Mouse (Mus musculus) v-Abl transformed pro-B cells (cell line): Measurements from ENCODE around the gene Akap2.

Experiments
- in situ Hi-C, 2 experiments: fragments of 400-800 bp; cut with MboI; formaldehyde crosslinking; loops; one replicate each; pipeline ENCODE4 v1.15.1; 2025; ENCODE audit not compliant: unreplicated experiment in 2 of 2

Akap2 gene

DNA sequence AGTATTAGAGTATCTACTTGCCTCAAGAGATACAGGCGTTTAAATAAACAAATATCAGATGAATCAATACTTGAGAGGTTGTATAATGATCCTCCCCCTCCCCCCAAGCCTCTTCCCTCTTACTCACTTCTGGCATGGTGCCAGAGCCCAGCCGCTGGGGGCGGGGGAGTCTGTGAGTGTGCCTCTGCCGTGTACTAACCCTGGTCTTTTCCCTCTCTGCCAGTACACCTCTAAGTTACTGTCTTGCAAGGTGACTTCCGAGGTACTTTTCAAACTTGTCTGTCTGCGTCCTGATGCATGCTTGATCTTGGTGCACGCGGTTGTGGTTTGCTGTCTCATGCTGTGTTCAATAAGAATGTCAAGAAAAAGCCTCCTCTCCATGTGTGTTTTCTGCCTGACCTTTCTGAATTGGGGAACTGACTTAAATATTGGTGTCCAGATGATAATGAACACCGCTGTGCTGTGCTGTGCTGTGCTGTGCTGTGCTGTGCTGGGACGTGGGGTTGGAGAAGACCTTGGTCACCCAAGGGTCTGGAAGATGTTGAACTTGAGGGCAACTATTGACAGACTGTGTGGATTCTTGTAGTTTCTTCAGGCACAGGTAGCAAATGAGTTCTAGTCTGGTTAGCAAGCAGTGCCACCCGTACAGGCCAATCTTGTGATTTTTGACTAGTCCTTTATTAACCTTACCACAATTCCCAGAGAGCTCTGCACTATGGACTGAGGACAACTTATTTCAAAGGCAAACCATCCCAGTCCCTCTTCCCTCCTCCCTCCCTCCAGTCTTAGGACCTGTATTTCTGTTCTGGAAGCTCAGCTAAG, 168.8 kb downstream of the Akap2 start:
- in situ Hi-C loops = loop anchor here in 1 of 2 experiments (10.0 kb wide), 1 partner anchor 421 kb away; no protein-coding TSS in a partner anchor

GRCm38 (mm10) chr4:57886888-57887230, 169.4 kb downstream of the Akap2 start:
- in situ Hi-C loops = loop anchor here in 1 of 2 experiments (10.0 kb wide), 1 partner anchor 422 kb away; no protein-coding TSS in a partner anchor

DNA sequence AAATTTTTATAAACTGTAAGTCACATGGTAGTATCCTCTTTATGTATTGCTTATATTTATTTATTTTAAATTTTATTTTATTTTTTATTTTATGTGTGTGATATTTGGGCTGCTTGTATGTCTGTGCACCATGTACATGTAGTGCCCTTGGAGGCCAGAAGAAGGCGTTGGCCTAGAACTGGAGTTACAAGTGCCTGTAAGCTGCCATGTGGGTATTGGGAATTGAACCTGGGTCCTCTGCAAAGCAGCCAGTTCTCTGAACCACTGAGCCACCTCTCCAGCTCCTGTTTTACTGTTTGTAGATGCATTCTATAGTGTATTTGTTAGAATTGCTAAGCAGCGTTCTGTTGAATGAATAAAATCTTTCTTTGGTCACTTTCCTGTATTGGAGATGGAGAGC, 170.8 kb downstream of the Akap2 start:
- in situ Hi-C loops = loop anchor here in 1 of 2 experiments (10.0 kb wide), 1 partner anchor 423 kb away; no protein-coding TSS in a partner anchor

DNA sequence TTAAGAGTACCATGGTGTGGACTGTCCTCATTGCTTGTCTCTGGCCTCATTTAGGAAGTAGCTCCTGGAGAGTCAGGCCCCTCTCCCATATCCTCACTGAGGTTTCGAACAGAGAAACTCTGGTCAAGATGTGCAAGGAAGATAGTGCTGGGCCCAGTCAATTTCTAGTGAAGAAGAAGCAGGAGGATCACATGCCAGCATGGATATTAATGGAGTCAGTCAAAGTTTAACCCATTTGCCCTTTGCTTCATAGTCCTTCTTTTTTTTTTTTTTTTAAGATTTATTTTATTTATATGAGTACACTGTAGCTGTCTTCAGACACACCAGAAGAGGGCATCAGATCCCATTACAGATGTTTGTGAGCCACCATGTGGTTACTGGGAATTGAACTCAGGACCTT, 171.5 kb downstream of the Akap2 start:
- in situ Hi-C loops = loop anchor here in 1 of 2 experiments (10.0 kb wide), 1 partner anchor 424 kb away; no protein-coding TSS in a partner anchor

GRCm38 (mm10) chr4:57889773-57890172, 172.3 kb downstream of the Akap2 start:
- in situ Hi-C loops = loop anchor here in 1 of 2 experiments (10.0 kb wide), 1 partner anchor 425 kb away; no protein-coding TSS in a partner anchor

- in situ Hi-C loops = no loop called here
These were observed 174.6 kb downstream of the Akap2 start for GRCm38 (mm10) chr4:57892001-57892586.

GRCm38 (mm10) chr4:57895140-57895539, 177.7 kb downstream of the Akap2 start:
- in situ Hi-C loops = no loop called here

DNA sequence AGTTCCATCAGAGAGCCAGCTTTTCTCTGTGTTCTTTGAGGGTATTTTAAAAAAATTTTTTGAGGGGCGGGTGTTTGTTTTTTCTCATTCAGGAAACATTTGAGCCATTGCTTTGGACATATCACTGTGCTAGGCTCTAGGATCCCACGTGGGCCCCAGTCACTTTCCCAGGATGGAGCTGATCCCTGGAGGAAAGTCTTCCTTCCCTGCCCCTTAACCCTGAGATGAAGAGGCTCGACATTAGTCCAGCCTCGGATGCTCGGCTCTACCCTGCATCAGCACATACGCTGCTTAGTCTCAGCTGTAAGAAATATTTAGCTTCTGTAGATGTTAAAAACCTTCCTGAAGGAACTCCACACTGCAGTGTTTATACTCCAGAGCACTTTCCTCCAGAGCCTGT, 178.4 kb downstream of the Akap2 start:
- in situ Hi-C loops = no loop called here

DNA sequence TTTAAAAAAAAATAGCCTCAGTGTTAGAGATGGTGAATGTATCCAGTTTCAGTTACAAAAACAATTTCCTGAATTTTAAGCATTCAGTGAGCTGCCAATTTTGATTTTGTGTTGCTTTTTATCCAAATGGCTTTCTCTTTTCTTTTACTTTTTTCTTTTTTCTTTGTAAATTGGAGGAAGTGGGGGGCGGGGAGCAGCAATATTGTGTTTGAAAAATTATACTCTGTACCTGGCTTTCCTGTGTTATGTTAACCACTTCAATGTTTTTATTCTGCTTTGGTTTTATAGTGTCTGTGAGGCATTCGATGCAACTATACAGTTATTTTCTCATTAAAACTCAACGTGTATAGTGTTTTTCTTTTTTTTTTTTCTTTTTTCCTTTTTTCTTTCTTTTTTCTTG, 179.2 kb downstream of the Akap2 start:
- in situ Hi-C loops = no loop called here

- in situ Hi-C loops = loop anchor here (5.0 to 25.0 kb wide), 5 partner anchors 181 to 1086 kb away; partner anchors contain the start of genes Dnajc25 (in 1 of the 2) and Ptgr1 (in 1 of the 2)
These were observed 183.8 kb downstream of the Akap2 start for GRCm38 (mm10) chr4:57901210-57901609.

GRCm38 (mm10) chr4:57902619-57903018, 185.2 kb downstream of the Akap2 start:
- in situ Hi-C loops = loop anchor here (5.0 to 25.0 kb wide), 5 partner anchors 180 to 1085 kb away; partner anchors contain the start of genes Dnajc25 (in 1 of the 2) and Ptgr1 (in 1 of the 2)

- in situ Hi-C loops = loop anchor here (5.0 to 25.0 kb wide), 5 partner anchors 178 to 1083 kb away; partner anchors contain the start of genes Dnajc25 (in 1 of the 2) and Ptgr1 (in 1 of the 2)
These were observed 186.8 kb downstream of the Akap2 start for GRCm38 (mm10) chr4:57904211-57904610.

DNA sequence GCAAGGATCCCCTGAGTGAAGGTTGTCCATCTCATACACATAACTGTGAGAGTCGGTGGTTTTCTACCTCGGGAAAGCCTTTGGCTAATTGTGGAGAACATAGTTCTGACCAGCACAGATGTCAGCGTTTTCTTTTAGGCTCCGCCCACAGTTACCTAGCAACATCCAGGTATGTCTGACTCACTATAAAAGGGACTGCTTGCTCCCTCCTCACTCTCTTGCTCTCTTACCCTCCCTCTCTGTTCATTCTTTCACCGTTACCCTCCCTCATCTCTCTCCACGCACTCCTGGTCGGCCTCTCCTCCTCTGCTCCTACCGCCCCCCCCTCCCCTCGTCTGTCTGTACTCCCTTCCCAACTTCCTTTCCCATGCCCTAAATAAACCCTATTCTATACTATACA, 187.2 kb downstream of the Akap2 start:
- in situ Hi-C loops = loop anchor here (5.0 to 25.0 kb wide), 5 partner anchors 178 to 1083 kb away; partner anchors contain the start of genes Dnajc25 (in 1 of the 2) and Ptgr1 (in 1 of the 2)

DNA sequence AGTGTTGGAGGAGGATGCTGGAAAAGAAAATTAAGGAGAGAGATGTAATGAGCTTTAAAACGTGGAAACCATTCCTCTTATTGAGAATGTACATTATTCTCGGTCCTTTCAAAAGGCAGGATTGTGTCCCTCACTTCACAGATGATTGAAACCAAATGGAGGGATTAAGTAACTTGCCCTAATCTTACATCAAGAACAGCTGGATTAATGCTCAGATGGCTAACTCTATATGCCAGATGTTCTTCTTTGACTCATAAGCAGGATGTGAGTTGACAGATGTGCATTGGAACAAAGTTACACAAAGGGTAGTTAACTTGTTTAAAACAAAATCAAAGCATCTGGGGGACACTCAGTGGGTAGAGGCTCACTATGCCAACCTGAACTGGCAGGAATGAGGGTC, 189.3 kb downstream of the Akap2 start:
- in situ Hi-C loops = loop anchor here (10.0 to 25.0 kb wide), 4 partner anchors 348 to 1081 kb away; partner anchors contain the start of genes Dnajc25 (in 1 of the 2) and Ptgr1 (in 1 of the 2)

GRCm38 (mm10) chr4:57908860-57909259, 191.4 kb downstream of the Akap2 start:
- in situ Hi-C loops = loop anchor here (10.0 to 25.0 kb wide), 4 partner anchors 346 to 1078 kb away; partner anchors contain the start of genes Dnajc25 (in 1 of the 2) and Ptgr1 (in 1 of the 2)

DNA sequence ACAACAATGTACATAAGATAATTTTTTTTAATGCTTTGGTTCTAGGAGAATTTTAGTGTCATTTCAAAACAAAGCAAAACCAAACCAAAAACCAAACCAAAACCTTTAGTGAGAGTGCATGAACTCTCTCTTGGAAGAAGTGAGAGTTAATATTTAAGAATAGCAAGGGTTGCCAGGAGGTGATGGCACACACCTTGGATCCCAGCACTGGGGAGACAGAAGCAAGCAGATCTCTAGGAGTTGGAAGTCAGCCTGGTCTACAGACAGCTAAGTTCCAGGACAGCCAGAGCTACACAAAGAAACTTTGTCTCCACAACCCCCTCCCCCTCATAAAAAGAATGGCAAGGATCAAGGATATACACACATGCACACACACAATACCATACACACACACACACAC, 195.6 kb downstream of the Akap2 start:
- in situ Hi-C loops = loop anchor here (25.0 kb wide), 2 partner anchors 824 to 1074 kb away; partner anchors contain the start of genes Dnajc25 (in 1 of the 2) and Ptgr1 (in 1 of the 2)

- in situ Hi-C loops = loop anchor here (5.0 to 25.0 kb wide), 3 partner anchors 163 to 1073 kb away; partner anchors contain the start of genes Dnajc25 (in 1 of the 2) and Ptgr1 (in 1 of the 2)
These were observed 197.0 kb downstream of the Akap2 start for GRCm38 (mm10) chr4:57914193-57915190.

DNA sequence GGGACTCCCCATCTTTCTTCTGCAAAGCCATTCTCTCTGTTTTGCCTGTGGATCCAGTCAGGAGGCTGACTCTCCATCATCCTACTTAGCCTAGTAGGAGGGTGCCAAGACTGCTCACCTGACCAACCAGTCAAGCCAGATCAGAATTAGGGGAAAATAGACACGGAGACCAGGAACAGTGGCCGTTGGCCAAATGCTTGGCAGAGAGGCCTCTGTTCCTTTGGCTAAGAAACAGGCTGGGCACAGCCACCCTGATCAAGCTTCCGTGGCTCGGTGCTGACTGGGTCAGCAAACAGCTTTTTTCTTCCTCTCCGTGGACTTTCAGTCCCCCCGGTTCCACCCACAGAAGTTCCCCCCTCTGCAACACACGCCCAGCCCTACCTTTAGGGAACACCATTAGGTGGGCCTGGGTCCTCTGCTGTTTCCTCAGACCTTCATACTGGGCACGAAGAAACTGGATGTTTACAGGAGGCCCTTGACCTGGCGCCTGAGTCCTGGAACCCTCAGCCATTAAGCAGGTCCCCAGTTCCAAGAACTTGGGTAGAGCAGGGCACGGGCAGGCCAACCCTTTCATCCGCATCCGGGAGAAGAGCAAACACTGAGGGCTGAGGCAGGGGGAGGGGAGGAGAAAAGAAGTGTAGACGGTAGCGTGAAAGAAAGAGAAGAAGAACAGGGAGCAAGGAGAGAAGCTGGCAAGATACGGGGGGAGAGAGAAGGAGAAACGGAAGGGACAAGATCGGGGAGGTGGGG, 197.9 kb downstream of the Akap2 start:
- in situ Hi-C loops = loop anchor here (5.0 to 25.0 kb wide), 3 partner anchors 162 to 1072 kb away; partner anchors contain the start of genes Dnajc25 (in 1 of the 2) and Ptgr1 (in 1 of the 2)
